Mouse (Mus musculus) lung, postnatal 0 days (tissue): ENCODE results near the gene Ext2.

Experiments
- CTCF ChIP-seq: IDR thresholded peaks from 2 replicates; pipeline ENCODE4 v1.5.1; 2016; ENCODE audit warnings: antibody characterized with exemption, mild to moderate bottlenecking
- EP300 ChIP-seq: IDR thresholded peaks from 2 replicates; pipeline ENCODE4 v1.6.1; 2016; ENCODE audit warnings: antibody characterized with exemption, mild to moderate bottlenecking, control low read depth

DNA sequence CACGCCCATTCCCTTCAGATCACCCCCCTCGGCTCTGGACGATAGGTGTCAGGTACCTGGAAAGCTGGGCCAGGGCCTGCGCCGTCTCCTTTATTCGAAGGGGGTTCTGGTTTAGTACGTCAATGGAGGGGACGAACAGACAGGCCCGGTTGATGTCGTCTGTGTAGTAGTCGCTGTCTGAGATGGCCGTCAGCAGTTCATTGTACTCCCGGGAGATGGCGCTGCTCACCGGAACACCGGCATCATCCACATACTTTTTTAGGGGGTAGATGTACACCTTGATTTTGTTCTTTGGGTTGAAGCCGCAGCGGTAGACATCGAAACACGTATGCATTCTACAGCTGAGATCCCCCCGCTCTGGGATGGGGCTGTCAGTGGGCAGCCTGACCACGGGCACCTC lies 9.0 kb downstream of the Ext2 start:
- TF ChIP-seq EP300: no peak
- TF ChIP-seq CTCF: no peak
